Mouse (Mus musculus) heart, embryonic 16.5 days (tissue): ENCODE data around the gene Rxrg. TPM values are rescaled to one million over a fixed set of nuclear protein-coding genes. Genes with fewer than 3 reads are reported as not detected.
A peak's percentile ranks its signal among the peaks of the same experiment; 100 is the strongest.

Source experiments
- ATAC-seq: fragments of 200-750 bp; cut with Nextera tagmentation; replicated peaks from 2 replicates; pipeline ENCODE4 v1.8.0; 2017; ENCODE audit warnings: moderate number of reproducible peaks; ENCODE audit not compliant: insufficient read depth, low FRiP score; ENCODE audit errors: extremely low read depth
- H3K27ac ChIP-seq: fragments of 300-500 bp; sonication (generic); 2 replicates; pipeline ENCODE4 v1.5.1; 2014; ENCODE audit warnings: mild to moderate bottlenecking, low read length, control low read depth, moderate library complexity
- H3K27me3 ChIP-seq: fragments of 300-500 bp; sonication (generic); 2 replicates; pipeline ENCODE4 v1.6.1; 2014; ENCODE audit warnings: low read length, mixed read lengths; ENCODE audit not compliant: control insufficient read depth, insufficient read depth
- H3K36me3 ChIP-seq: fragments of 300-500 bp; sonication (generic); 2 replicates; pipeline ENCODE4 v1.6.1; 2014; ENCODE audit not compliant: control insufficient read depth, insufficient read depth
- H3K4me1 ChIP-seq: fragments of 300-500 bp; sonication (generic); 2 replicates; pipeline ENCODE4 v1.6.1; 2014; ENCODE audit warnings: low read length, mixed read lengths; ENCODE audit not compliant: control insufficient read depth, insufficient read depth
- H3K4me2 ChIP-seq: fragments of 300-500 bp; sonication (generic); 2 replicates; pipeline ENCODE4 v1.6.1; 2014; ENCODE audit warnings: low read depth, mild to moderate bottlenecking, control low read depth, low read length
- H3K4me3 ChIP-seq: fragments of 300-500 bp; sonication (generic); 2 replicates; pipeline ENCODE4 v1.5.1; 2014; ENCODE audit warnings: mild to moderate bottlenecking, control low read depth, low read length
- H3K9ac ChIP-seq: fragments of 300-500 bp; sonication (generic); 2 replicates; pipeline ENCODE4 v1.6.1; 2014; ENCODE audit warnings: low read length, control low read depth
- H3K9me3 ChIP-seq: fragments of 300-500 bp; sonication (generic); replicated peaks from 2 replicates; pipeline ENCODE4 v1.6.1; 2016; ENCODE audit warnings: low read length; ENCODE audit not compliant: control insufficient read depth
- WGBS: fragments of 180-500 bp; shearing (Covaris S2); extraction: QIAGEN DNeasy Blood & Tissue Kit; methylation state at CpG from one replicate; pipeline ENCODE4 v1.1.7; 2014; 5-methylcytosine and 5-hydroxymethylcytosine counted together
- polyA plus RNA-seq: library from polyadenylated mRNA; unstranded; fragments of >200 nt; fragmentation: Nextera tagmentation; extraction: Ambion mirVana; gene quantifications from 2 replicates; pipeline ENCODE4 v1.2.1, GENCODE M21; 2015

Rxrg gene
- polyA plus RNA-seq, 1 experiment from 2014 or later, result 1.5 TPM

- H3K9me3 ChIP-seq, result no peaks in the 10 kb centered on the region
- no peak overlapping the region for H3K4me3 ChIP-seq
- WGBS, result 81% methylated on average over 3 of the region's 3 CpGs
- H3K4me1 ChIP-seq, result peaks cover 10% of the 10 kb centered on the region
- H3K4me2 ChIP-seq, result no peak overlapping the region
- no peak for ATAC-seq
- no peak overlapping the region for H3K9ac ChIP-seq
- no peaks in the 10 kb centered on the region for H3K36me3 ChIP-seq
- H3K27ac ChIP-seq, result no peak overlapping the region
- peaks cover 34% of the 10 kb centered on the region for H3K27me3 ChIP-seq
These were observed 60.9 kb downstream of the Rxrg start for GRCm38 (mm10) chr1:167659065-167659464.

DNA sequence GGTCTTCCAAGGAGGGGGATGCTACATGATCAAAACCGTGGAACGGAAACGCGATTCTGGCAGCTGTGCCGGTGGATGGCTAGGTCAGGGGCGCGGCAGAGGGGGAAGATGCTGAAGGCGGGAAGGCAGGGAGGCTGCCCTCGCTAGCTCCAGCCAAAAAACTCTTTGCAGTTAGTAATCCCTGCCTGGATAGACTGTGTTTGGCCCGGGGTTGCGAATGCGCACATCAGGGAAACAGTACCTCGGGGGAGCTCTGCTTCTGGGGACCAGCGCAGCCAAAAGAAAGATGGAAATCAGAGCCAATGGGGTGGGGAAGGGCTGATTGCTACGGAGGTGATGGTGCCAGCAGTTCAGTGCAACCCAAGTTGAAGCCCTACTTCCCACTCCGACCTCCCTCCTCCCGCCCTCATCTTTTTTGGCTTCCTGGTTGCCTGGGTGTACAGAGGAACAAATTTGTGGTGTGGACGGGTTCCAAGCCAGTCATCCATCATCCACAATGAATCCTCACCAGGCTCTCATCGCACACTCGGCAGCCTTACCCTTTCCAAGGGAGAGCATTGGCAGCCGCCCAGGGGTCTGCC, 62.4 kb downstream of the Rxrg start:
- WGBS, result 3% methylated on average over 21 of the region's 21 CpGs
- no peaks in the 10 kb centered on the region for H3K36me3 ChIP-seq
- H3K9me3 ChIP-seq, result no peaks in the 10 kb centered on the region
- peak overlapping the region; percentile 54 for H3K4me2 ChIP-seq
- no peak overlapping the region for H3K9ac ChIP-seq
- ATAC-seq, result peak; percentile 67; the same call in 1 of the 2 replicates
- H3K27me3 ChIP-seq, result peaks cover 32% of the 10 kb centered on the region
- H3K27ac ChIP-seq, result no peak overlapping the region
- H3K4me1 ChIP-seq, result peaks cover 10% of the 10 kb centered on the region
- peak overlapping the region; percentile 25 for H3K4me3 ChIP-seq

GRCm38 (mm10) chr1:167661123-167661522, 62.9 kb downstream of the Rxrg start:
- Histone ChIP-seq H3K9me3 (no peaks in the 10 kb centered on the region), H3K4me3 (peak overlapping the region; percentile 25), H3K4me1 (peaks cover 10% of the 10 kb centered on the region), H3K9ac (no peak overlapping the region; the same call in 1 of the 2 replicates), H3K27me3 (peaks cover 32% of the 10 kb centered on the region), H3K27ac (no peak overlapping the region), H3K4me2 (peak overlapping the region; percentile 54), H3K36me3 (no peaks in the 10 kb centered on the region)
- ATAC-seq, result peak; percentile 55; the same call in 1 of the 2 replicates
- under 1% methylated on average over 19 of the region's 19 CpGs for WGBS

DNA sequence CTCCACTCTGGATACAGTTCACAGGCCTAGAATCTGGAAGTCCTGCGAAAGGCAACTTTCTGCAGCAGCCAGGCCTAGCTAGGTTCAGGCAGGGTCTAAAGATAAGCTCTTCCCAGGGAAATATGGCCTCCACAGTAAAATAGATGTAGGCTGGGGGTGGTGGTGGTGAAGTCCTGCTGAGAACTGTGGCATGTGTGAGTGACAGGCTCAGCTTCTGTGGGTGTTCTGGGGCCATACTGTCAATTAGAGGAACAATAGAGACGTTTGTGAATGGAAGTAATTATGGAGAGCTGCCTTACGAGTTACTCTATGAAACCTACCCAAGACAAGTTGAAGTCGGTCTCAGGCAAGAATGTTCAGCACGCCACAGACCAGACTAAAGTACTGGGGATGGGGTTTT, 65.0 kb downstream of the Rxrg start:
- Histone ChIP-seq H3K27ac (no peak overlapping the region), H3K4me2 (no peak overlapping the region), H3K36me3 (no peaks in the 10 kb centered on the region), H3K9me3 (no peaks in the 10 kb centered on the region), H3K4me3 (no peak overlapping the region), H3K9ac (no peak overlapping the region), H3K4me1 (peaks cover 10% of the 10 kb centered on the region), H3K27me3 (peaks cover 25% of the 10 kb centered on the region)
- ATAC-seq, result no peak
- WGBS, result 66% methylated on average over 5 of the region's 5 CpGs

DNA sequence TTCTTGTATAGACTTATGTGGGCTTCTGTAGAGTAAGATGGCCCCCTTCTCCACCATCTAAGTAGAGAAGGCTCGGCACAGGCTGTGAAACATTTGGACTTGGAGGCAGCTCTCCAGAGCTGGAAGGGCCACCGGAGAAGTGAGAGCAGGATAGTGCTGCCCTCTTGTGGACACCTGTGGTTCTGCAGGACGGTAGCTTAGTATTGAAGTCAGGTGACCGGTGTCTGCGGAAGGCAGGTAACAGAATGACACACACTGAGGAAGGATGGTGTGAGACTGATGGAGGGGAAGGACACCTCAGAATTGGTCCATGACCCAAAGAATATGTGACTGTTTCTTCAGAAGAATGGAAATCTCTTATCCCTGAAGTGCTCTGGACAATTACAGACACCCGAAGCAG, 71.6 kb downstream of the Rxrg start:
- 28% methylated on average over 6 of the region's 6 CpGs for WGBS
- ATAC-seq, result no peak

GRCm38 (mm10) chr1:167672433-167672987, 74.3 kb downstream of the Rxrg start:
- Histone ChIP-seq H3K4me1 (no peaks in the 10 kb centered on the region), H3K36me3 (no peaks in the 10 kb centered on the region), H3K4me2 (peak overlapping the region; percentile 2; the same call in 1 of the 2 replicates), H3K4me3 (no peak overlapping the region), H3K27ac (no peak overlapping the region), H3K9ac (no peak overlapping the region), H3K27me3 (peaks cover 36% of the 10 kb centered on the region), H3K9me3 (no peaks in the 10 kb centered on the region)
- 17% methylated on average over 17 of the region's 17 CpGs for WGBS
- no peak for ATAC-seq

More for the DNA sequence above, 71.6 kb downstream of the Rxrg start:
- no peaks in the 10 kb centered on the region for H3K36me3 ChIP-seq
- peaks cover 34% of the 10 kb centered on the region for H3K27me3 ChIP-seq
- no peaks in the 10 kb centered on the region for H3K9me3 ChIP-seq
- H3K27ac ChIP-seq, result no peak overlapping the region
- H3K9ac ChIP-seq, result no peak overlapping the region
- no peak overlapping the region for H3K4me3 ChIP-seq
- H3K4me2 ChIP-seq, result no peak overlapping the region
- no peaks in the 10 kb centered on the region for H3K4me1 ChIP-seq

- Histone ChIP-seq H3K4me3 (no peak overlapping the region), H3K36me3 (no peaks in the 10 kb centered on the region), H3K9me3 (peaks cover 3% of the 10 kb centered on the region), H3K27ac (no peak overlapping the region), H3K27me3 (0 out of 2 replicates have a peak, but pooled peaks cover 5% of the 10 kb centered on the region), H3K9ac (no peak overlapping the region), H3K4me1 (no peaks in the 10 kb centered on the region), H3K4me2 (no peak overlapping the region)
- no peak for ATAC-seq
- 88% methylated on average over 6 of the region's 6 CpGs for WGBS
These were observed 80.9 kb downstream of the Rxrg start for GRCm38 (mm10) chr1:167679061-167679460.

DNA sequence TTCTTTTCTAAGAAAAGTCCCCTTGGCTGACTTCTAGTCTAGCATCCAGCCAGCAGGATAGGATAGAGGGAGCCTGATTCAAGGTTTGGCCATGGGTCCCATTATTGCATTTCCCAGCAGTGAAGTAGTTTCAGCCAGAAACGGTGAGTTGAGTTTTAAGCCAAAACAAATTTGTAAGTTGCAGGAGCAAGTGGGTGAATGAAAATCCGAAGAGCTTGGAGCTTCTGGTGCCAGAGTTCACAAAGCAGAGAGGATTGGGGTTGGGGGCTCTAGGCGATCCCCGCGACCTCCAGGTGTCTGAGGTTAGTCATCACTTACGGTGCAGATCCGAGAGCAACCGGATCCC, 89.8 kb downstream of the Rxrg start:
- 2% methylated on average over 8 of the region's 8 CpGs for WGBS
- Histone ChIP-seq H3K4me2 (peak overlapping the region; percentile 91), H3K9ac (no peak overlapping the region)

GRCm38 (mm10) chr1:167688347-167689231, 90.4 kb downstream of the Rxrg start:
- Histone ChIP-seq H3K4me3 (peak overlapping the region; percentile 62), H3K4me2 (peak overlapping the region; percentile 91), H3K27me3 (peaks cover 75% of the 10 kb centered on the region), H3K9me3 (peaks cover 4% of the 10 kb centered on the region), H3K27ac (no peak overlapping the region), H3K9ac (peak overlapping the region; percentile 46), H3K36me3 (no peaks in the 10 kb centered on the region), H3K4me1 (peaks cover 12% of the 10 kb centered on the region)
- peak; percentile 51 for ATAC-seq
- under 1% methylated on average over 92 of the region's 98 CpGs for WGBS

More for the DNA sequence above, 89.8 kb downstream of the Rxrg start:
- peaks cover 12% of the 10 kb centered on the region for H3K4me1 ChIP-seq
- peaks cover 4% of the 10 kb centered on the region for H3K9me3 ChIP-seq
- peak overlapping the region; percentile 62 for H3K4me3 ChIP-seq
- H3K27ac ChIP-seq, result no peak overlapping the region
- no peak for ATAC-seq
- no peaks in the 10 kb centered on the region for H3K36me3 ChIP-seq
- peaks cover 69% of the 10 kb centered on the region for H3K27me3 ChIP-seq
